Mouse (Mus musculus) splenic B cell, adult 2 months (primary cell): ENCODE measurements around the gene Tnfrsf9.
"Not testable (repeated sequence)": the region's sequence is repeated elsewhere in the genome, so short reads cannot be mapped to it uniquely, and the experiment has no call there.

Experiments used
- DNase-seq: peaks from one replicate; pipeline ENCODE4 v3.0.0-alpha.2; 2011; ENCODE audit warnings: low read depth, low spot score
- H3K27me3 ChIP-seq: 2 replicates; pipeline ENCODE4 v1.6.1; 2012; ENCODE audit warnings: mild to moderate bottlenecking, low read length, moderate library complexity, mixed read lengths; ENCODE audit not compliant: control insufficient read depth, poor library complexity, insufficient read depth, severe bottlenecking
- H3K36me3 ChIP-seq: 2 replicates; pipeline ENCODE4 v1.6.1; 2012; ENCODE audit warnings: mild to moderate bottlenecking, low read length, moderate library complexity, mixed read lengths; ENCODE audit not compliant: control insufficient read depth, poor library complexity, insufficient read depth, severe bottlenecking

Tnfrsf9 gene

GRCm38 (mm10) chr4:150907099-150907498 is 7.3 kb upstream of the Tnfrsf9 start:
- H3K36me3 ChIP-seq = peaks cover 2% of the 10 kb centered on the region
- no peak for DNase-seq
- H3K27me3 ChIP-seq = no peaks in the 10 kb centered on the region

- DNase-seq = peak; percentile 49
- H3K36me3 ChIP-seq, H3K27me3 ChIP-seq: not testable (repeated sequence)
Measured at GRCm38 (mm10) chr4:150908512-150908911, 5.8 kb upstream of the Tnfrsf9 start.

DNA sequence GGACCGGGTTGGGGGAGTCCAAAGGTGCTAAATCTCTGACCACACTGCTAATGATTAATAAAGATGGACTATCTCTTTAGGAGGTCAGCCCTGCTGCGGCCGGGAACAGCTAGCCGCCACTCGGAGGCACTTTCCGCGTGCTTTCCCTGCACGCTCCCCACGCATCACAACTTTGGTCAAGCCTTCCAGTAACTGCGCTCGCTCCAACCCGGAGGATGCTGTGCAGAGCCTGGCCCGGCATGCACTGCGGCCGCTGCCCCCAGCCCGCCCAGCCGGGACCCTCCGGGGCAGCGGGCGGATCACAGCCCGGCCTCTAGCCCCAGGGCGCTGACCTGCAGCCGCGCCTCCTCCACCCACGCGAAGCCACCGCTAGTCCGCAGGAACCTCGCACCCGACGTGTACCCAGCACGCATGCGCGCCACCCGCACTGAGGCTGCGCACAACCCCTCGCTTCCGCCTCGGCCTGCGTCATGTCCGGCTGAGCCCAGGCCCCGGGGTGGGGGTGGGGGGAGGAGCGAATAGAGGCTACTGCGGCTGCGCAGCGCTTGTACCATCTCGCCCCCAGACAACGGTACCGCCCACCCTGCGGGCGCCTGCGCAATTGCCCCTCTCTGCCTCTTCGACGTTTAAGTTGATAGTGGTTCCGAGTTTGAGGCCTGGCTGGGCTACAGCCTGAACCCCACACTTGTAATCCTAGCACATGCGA is 4.8 kb upstream of the Tnfrsf9 start:
- DNase-seq = peak; percentile 100
- Histone ChIP-seq H3K27me3 (no peaks in the 10 kb centered on the region), H3K36me3 (peaks cover 2% of the 10 kb centered on the region)

GRCm38 (mm10) chr4:150910164-150910951 is 4.0 kb upstream of the Tnfrsf9 start:
- no peak for DNase-seq
- Histone ChIP-seq H3K27me3 (no peaks in the 10 kb centered on the region), H3K36me3 (peaks cover 2% of the 10 kb centered on the region; the same call in 1 of the 2 replicates)

GRCm38 (mm10) chr4:150913743-150914142 is 619 bp upstream of the Tnfrsf9 start:
- no peaks in the 10 kb centered on the region for H3K36me3 ChIP-seq
- DNase-seq = peak; percentile 44

GRCm38 (mm10) chr4:150915181-150915906 is 982 bp downstream of the Tnfrsf9 start:
- Histone ChIP-seq H3K27me3 (no peaks in the 10 kb centered on the region), H3K36me3 (no peaks in the 10 kb centered on the region)
- DNase-seq = no peak

More at GRCm38 (mm10) chr4:150913743-150914142, 619 bp upstream of the Tnfrsf9 start:
- H3K27me3 ChIP-seq = no peaks in the 10 kb centered on the region

DNA sequence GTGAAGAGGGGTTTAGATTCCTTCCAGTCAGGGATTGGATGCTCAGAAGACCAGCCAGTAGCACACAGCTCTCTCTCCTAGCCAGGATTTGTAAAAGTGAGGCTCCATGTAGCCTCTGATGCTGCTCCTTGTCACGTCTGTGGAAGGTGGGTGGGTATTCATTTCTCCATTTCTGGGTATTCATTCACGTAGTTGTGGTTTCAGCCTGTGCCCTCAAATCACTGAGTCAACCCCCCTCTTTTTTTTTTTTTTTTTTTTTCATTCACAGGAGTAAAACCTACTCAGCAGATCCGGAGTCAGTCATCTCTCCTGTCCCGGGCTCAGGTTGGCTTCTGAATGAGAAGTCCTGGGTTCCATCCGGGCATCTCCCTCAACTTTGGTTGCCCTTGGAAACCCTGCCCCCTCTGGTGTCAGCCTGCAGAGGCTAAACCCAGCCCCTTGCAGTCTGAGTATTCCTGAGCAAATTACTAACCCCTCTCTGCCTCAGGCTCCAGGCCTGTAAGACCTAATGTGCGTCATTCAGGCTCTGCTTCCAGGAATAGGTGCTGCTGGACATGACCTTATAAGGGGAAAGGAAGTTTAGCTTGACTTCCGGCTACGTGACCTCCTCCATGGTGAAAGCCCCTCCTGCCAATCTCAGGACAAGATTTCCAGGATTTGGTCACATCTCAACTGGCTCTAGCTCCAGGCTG is 3.1 kb downstream of the Tnfrsf9 start:
- no peaks in the 10 kb centered on the region for H3K27me3 ChIP-seq
- DNase-seq = no peak
- H3K36me3 ChIP-seq = no peaks in the 10 kb centered on the region

GRCm38 (mm10) chr4:150921206-150921605 is 6.8 kb downstream of the Tnfrsf9 start:
- Histone ChIP-seq H3K36me3 (no peaks in the 10 kb centered on the region), H3K27me3 (no peaks in the 10 kb centered on the region)
- no peak for DNase-seq

DNA sequence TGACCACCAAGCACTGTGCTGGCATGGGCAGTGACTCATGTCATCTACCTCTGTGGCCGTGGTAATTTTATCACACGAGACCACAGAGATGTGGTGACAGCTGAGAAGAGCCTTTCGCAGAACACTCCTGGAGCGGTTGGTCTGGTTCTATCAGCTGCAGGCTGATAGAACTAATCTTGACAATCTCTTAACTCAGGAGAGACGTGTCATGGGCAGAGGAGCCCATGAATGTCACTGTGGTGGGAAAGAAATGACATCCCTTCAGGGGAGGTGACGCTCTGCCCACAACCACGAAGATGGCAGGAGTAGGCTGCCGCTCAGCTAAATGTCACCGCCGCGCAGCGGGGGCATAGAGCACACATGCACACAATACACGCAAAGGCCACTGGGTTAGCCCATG is 9.9 kb downstream of the Tnfrsf9 start:
- H3K36me3 ChIP-seq = no peaks in the 10 kb centered on the region
- DNase-seq = no peak

DNA sequence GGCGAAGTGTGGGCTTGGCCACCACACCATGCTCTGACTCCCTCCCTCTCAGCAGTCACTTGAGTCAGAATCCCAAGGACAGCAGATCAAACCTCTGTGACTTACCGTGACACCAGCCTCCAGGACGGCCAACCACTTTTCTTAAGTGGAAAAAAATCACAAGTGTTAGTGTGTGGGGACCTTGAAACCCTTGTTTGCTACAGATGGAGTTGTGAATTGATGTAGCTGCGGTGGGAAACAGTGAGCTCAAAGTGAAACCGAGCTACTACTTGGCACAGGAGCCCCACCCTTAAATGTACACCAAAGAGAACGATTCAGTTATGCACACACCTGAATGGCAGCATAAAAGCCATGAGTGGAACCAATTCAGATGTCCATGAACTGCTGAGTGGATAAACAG is 10.6 kb downstream of the Tnfrsf9 start:
- no peak for DNase-seq
- no peaks in the 10 kb centered on the region for H3K36me3 ChIP-seq
- H3K27me3 ChIP-seq = no peaks in the 10 kb centered on the region

More for the DNA sequence above, 9.9 kb downstream of the Tnfrsf9 start:
- H3K27me3 ChIP-seq = no peaks in the 10 kb centered on the region

DNA sequence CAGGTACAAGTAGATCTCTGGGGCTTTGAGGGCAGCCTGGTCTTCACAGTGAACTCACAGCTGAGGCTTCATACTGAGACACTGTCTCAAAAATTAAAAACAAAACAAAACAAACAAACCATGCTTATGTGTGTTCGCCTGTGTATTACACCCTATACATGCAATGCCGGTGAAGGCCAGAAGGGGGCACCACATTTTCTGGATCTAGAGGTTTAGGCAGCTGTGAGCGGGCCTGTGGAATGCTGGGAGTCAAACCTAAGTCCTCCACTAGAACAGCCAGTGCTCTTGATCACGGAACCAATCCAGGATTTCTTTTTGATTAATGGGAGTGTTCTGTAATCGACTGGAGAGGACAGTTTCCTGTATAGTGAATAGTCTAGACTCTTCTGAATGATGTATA is 11.6 kb downstream of the Tnfrsf9 start:
- DNase-seq = peak; percentile 41
- no peaks in the 10 kb centered on the region for H3K27me3 ChIP-seq
- no peaks in the 10 kb centered on the region for H3K36me3 ChIP-seq

DNA sequence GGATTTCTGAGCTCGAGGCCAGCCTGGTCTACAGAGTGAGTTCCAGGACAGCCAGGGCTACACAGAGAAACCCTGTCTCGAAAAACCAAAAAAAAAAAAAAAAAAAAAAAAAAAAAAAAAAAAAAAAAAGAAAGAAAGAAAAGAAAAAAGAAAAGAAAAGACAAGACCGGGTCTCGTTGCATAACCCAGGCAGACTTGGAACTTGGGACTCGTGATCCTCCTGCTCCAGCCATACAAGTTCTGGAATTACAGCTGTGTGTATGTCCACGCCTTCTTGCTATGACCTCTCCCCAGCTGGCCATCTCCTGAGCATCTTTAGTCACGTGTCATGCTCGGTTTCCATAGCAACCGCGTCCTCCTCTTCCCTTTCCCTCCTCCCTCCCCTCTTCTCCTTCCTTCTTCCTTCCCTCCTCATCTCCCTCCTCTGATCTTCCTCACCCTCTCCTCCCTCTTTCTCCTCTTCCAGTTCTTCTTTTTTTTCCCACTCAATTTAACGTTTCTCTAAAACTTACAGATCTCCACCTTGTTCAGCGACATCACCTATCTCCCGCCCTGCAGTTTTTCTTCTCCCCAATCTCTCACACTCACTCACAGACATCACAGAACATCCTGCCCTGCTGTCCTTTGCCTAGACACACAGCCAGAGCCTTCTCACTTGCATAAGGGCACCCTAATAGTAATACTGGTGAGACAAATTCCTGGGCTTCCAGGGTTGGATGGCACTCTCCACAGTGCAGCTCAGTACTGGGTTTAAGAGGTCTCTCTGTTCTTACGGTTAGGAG is 12.8 kb downstream of the Tnfrsf9 start:
- no peaks in the 10 kb centered on the region for H3K36me3 ChIP-seq
- DNase-seq = peak; percentile 26
- H3K27me3 ChIP-seq = no peaks in the 10 kb centered on the region

GRCm38 (mm10) chr4:150927789-150928188 is 13.4 kb downstream of the Tnfrsf9 start:
- H3K27me3 ChIP-seq = no peaks in the 10 kb centered on the region
- peak; percentile 49 for DNase-seq
- H3K36me3 ChIP-seq = no peaks in the 10 kb centered on the region

DNA sequence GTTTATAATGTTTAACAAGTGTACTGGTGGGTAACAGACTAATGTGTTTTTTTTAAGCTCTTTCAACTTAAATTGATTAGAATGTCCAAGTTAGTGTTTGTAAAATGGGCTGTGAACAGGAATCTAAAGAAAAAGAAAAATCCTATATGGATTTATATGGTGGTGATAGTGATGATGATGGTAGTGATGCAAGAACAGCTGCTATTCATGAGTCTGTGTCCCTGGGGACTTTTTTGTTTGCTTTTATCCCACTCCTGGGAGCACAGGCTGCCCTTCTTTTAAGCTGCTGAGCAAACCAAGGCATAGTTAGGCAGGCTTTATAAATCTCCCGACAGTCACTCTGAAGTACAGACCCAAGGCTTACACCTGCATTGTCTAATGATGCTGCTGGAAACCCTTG is 19.1 kb downstream of the Tnfrsf9 start:
- Histone ChIP-seq H3K27me3 (no peaks in the 10 kb centered on the region), H3K36me3 (no peaks in the 10 kb centered on the region)
- DNase-seq = no peak
